Mouse (Mus musculus): Measurements from ENCODE around the gene Ankrd33.

The Ankrd33 gene

GRCm38 (mm10) chr15:101123202-101123601 lies 7.6 kb downstream of the Ankrd33 start:
- CTCF ChIA-PET: no interaction called here

- CTCF ChIA-PET: interaction anchor here (0.6 kb wide), 1 partner anchor 199 kb away, joined by 6 read pairs; no protein-coding TSS in a partner anchor
Measured at GRCm38 (mm10) chr15:101125561-101125960, 10.0 kb downstream of the Ankrd33 start.

GRCm38 (mm10) chr15:101126876-101127544 lies 11.5 kb downstream of the Ankrd33 start:
- CTCF ChIA-PET: no interaction called here

GRCm38 (mm10) chr15:101128181-101129089 lies 12.9 kb downstream of the Ankrd33 start, which contains the start of gene Acvrl1:
Gene Acvrl1 (plus strand): TSS chr15:101128522.
- CTCF ChIA-PET: no interaction called here

GRCm38 (mm10) chr15:101129412-101129811 lies 13.9 kb downstream of the Ankrd33 start:
- CTCF ChIA-PET: no interaction called here

DNA sequence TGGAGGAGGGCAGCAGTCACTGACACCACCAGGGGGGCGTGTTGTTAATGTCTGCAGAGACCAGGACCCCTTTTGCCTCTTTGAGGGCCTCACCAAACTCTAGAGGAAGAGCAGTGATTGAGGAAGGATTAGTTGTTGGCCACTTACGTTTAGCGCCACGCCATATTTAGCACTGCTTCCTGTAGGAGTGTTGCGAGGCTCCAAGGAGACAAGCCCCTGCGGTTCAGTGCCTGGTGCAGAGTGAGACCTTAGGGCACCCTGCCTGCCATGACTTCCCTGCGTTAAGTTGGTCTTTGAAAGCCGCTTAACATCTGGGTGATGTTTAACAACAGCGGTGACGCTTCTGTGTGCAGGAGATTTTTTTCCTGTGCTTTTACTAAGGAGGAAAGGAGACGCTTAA lies 15.9 kb downstream of the Ankrd33 start:
- CTCF ChIA-PET: no interaction called here

DNA sequence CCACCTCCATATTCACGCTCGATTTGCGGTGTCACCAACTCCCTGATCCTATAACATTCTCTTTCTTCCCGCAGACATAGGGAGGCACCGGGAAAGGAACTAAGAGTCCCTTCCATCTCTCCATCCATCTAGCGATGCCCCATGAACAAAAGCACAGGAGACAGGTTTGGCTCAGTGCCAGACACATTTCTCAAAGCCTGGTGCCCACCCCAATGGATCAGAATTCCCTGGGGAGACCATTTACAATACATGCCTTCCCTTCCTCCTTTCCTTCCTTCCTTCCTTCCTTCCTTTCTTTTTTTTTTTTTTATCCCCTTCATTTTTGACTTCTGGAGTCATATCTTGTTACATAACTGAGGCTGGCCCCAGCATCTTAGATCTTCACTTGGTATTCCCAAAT lies 16.5 kb downstream of the Ankrd33 start:
- CTCF ChIA-PET: interaction anchor here (0.7 kb wide), 1 partner anchor 17 kb away, joined by 3 read pairs; the partner anchor contains the start of gene Ankrd33

DNA sequence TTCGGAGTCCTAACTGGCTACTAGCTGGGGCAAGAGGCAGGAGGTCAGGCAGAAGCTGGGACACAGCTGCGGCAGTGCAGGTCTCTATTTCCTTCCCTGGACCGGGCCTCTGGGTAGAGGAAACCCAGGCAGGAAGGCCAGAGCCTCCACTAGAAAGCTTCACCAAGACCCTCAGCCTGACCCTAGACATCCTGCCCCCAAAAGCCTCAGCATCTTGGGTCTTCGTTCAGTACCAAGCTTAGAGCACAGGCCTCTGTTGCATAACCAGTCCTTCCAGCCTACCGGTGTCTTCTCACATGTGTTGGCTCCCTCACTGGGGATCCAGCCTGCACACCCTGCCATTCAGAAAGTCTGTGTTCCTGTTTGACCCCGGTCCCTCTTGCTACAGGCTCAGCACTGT lies 17.2 kb downstream of the Ankrd33 start:
- CTCF ChIA-PET: interaction anchor here (0.7 kb wide), 1 partner anchor 17 kb away, joined by 3 read pairs; the partner anchor contains the start of gene Ankrd33

DNA sequence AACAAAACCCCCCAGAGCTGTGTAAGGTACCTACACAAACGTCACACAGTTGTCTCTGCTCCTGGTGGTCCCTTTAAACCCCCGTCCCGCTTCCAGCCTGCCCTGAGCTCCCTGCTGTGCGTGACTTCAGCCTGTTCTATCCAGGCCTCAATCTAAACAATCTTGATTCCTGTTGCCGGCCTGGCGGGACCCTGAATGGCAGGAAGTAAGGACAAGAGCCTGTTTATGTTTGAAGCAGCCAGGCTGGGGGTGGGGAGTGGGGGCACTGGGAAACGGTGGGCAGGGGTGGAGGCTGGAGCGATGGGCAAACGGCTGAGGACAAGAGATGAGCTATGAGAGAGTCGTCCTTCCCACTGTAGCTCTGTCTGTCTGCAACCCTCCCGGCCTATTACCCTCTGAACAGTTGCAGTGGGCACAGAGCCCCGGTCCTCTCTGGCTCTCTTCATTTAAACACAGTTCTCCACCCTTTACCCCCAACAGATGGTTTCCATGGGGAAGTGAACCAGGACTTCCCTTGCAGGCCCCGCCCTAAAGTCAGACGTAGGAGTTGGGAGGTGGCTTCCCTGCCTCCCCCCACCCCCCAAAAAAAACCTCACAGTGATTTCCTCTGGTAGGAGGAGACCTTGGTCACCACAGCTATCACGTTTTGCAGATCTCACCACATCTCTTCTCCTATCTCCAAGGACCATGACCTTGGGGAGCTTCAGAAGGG lies 18.6 kb downstream of the Ankrd33 start:
- CTCF ChIA-PET: no interaction called here

DNA sequence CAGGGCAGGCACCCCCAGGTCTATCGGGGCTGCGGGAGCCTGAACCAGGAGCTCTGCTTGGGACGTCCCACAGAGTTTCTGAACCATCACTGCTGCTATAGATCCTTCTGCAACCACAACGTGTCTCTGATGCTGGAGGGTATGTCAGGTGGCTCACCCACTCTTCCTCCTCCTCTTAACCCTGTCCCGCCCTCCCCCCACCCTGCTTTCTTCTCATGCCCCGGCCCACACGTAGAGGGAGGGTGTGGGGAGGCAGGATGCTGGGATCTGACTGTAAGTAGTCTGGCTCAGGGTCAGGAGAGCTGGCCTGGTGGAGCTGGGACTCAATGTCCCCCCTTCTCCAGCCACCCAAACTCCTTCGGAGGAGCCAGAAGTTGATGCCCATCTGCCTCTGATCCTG lies 19.9 kb downstream of the Ankrd33 start:
- CTCF ChIA-PET: interaction anchor here (0.5 kb wide), 1 partner anchor 59 kb away, joined by 5 read pairs; no protein-coding TSS in a partner anchor

DNA sequence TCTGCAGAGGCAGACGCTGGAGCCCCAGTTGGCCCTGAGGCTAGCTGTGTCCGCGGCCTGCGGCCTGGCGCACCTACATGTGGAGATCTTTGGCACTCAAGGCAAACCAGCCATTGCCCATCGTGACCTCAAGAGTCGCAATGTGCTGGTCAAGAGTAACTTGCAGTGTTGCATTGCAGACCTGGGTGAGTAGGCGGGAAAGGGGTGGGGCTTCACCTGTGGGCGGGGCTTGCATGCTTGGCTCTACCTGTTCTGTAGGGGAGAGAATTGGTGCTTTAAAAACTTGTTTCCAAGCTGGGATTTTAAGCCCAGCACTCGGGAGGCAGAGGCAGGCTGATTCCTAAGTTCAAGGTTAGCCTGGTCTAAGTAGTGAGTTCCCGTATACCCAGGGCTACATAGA lies 21.9 kb downstream of the Ankrd33 start:
- CTCF ChIA-PET: no interaction called here

GRCm38 (mm10) chr15:101138675-101139074 lies 23.1 kb downstream of the Ankrd33 start:
- CTCF ChIA-PET: no interaction called here

GRCm38 (mm10) chr15:101139885-101140284 lies 24.3 kb downstream of the Ankrd33 start:
- CTCF ChIA-PET: no interaction called here

- CTCF ChIA-PET: interaction anchor here (0.5 kb wide), 1 partner anchor 106 kb away, joined by 3 read pairs; no protein-coding TSS in a partner anchor
Measured at GRCm38 (mm10) chr15:101140587-101140986, 25.0 kb downstream of the Ankrd33 start.

- CTCF ChIA-PET: interaction anchor here (0.7 kb wide), 1 partner anchor 365 kb away, joined by 3 read pairs; no protein-coding TSS in a partner anchor
Measured at GRCm38 (mm10) chr15:101141061-101141541, 25.5 kb downstream of the Ankrd33 start.

DNA sequence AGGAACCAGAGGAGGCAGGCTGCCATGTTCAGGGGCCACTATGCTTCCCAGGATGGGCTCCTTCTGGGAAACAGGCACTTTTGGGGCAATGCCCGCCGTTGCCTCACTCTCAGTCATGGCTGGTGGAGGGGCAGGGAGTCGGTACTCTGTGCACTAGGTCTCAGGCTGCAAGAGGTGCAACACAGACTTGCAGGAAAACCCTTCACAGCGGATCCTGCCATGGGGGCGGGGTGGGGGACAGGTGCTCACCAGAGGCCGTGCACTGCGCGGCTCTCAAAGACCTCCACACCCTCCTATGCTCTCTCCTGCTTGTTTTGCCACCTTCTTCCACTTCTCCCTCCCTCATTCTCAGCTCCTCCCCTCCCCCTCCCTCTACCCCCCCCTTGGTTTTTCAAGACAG lies 27.1 kb downstream of the Ankrd33 start:
- CTCF ChIA-PET: interaction anchor here (0.5 kb wide), 1 partner anchor 1494 kb away, joined by 3 read pairs; no protein-coding TSS in a partner anchor

DNA sequence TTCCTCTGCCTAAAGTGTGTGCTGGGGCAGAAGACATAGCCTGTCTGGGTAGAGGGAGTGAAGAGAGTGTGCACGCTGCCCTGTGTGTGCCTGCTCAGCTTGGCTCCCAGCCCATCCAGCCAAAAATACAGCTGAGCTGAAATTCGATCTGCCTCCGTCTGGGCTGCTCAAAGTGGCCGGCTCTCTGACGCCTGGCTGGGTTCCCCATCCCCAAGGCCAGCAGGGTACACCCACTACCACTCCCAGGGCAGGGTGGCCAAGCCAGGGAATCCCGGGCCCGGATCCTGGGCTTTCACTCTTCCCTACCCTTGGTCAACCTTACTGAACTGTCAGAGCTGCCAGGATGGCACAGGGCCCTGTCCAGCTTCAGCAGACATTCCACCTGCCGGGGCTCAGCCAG lies 27.9 kb downstream of the Ankrd33 start:
- CTCF ChIA-PET: interaction anchor here (0.5 kb wide), 1 partner anchor 1495 kb away, joined by 3 read pairs; no protein-coding TSS in a partner anchor

DNA sequence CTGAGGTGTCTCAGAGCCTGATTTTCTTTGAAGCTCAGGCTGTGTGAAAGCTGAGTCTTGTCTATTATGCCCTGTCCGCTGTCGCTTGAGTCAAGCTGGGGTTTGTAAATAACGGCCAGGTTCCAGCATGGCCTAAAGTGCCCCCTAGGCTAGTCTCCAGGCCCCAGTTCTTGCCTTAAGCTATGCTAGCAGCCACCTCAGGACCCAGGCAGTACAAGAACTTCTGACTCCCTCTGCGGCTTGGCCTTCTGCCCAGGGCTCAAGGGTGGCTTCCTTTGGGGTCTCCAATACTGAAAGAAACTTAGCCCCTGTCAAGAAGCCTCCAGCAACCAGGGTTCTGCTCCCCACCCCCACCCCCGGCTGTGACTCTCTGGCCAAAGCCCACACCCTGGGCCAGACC lies 28.6 kb downstream of the Ankrd33 start:
- CTCF ChIA-PET: interaction anchor here (0.7 kb wide), 1 partner anchor 18 kb away, joined by 6 read pairs; no protein-coding TSS in a partner anchor

GRCm38 (mm10) chr15:101144779-101145178 lies 29.2 kb downstream of the Ankrd33 start:
- CTCF ChIA-PET: interaction anchor here (0.6 to 0.7 kb wide), 4 partner anchors 11 to 1119 kb away, joined by 4 to 6 read pairs (median 6); no protein-coding TSS in a partner anchor

DNA sequence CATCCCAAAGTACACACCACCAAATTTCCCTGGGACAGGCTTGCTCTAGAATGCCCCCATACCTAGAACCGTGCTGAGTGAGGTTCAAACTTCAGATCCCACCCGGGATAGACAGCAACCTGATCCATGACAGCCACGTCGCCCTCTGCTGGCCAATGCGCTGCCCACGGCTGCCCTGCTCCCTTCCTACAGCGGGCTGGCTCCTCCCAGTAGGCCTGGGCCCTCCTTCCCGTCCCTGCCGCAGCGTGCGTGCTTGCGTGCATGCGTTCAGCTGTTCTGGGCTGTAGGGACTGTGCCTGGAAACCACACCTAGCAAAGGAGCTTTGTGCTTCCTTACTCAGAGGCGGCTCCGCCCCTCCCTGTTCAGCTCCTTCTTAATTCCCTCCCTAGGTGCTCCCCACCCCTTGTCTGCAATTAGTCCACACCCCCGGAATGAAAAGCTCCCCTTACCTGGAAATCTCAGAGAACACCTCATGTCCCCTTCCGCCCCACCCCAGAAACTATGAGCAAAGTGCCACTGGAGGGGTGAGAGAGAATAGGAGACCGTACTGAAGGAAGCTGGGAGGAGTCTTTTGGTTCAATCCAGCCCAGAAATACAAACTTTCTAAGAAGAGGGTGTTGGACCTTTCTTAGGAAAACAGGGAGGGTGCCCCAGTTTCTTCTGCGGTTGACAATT lies 30.0 kb downstream of the Ankrd33 start:
- CTCF ChIA-PET: interaction anchor here (0.6 kb wide), 1 partner anchor 107 kb away, joined by 3 read pairs; no protein-coding TSS in a partner anchor

All from spleen, embryonic (tissue).